Mouse (Mus musculus): Measurements from ENCODE around the gene Tspan8. TPM values are rescaled to one million over a fixed set of nuclear protein-coding genes. Genes with fewer than 3 reads are reported as not detected.

Tspan8 gene
- 113 and 116 TPM in 2 replicates for polyA plus RNA-seq (2014; fragmentation: Nextera tagmentation; extraction: Ambion mirVana)

GRCm38 (mm10) chr10:115816511-115816910 is at the start of gene Tspan8:
TSS of gene Tspan8 (plus strand) at chr10:115816832.
- 0 out of 2 replicates have a peak, but pooled peaks have one; percentile 38 for ATAC-seq (ENCODE audit: insufficient number of reproducible peaks, insufficient read depth, low FRiP score, low read depth)
- no peak within 1 kb of the TSS for H3K9ac ChIP-seq (replicated peaks; ENCODE audit: low read depth, low read length)
- WGBS, result 29% methylated on average over 6 of the region's 6 CpGs

GRCm38 (mm10) chr10:115770032-115770431 is 46.6 kb upstream of the Tspan8 start:
- H3K9ac ChIP-seq (replicated peaks; ENCODE audit: low read depth, low read length), result no peak overlapping the region
- H3K9me3 ChIP-seq (ENCODE audit: control insufficient read depth, low read depth, low read length), result no peaks in the 10 kb centered on the region
- H3K4me2 ChIP-seq (replicated peaks; ENCODE audit: low read depth, low read length), result no peak overlapping the region
- no peak overlapping the region for H3K4me3 ChIP-seq (ENCODE audit: low read depth, low read length)
- ATAC-seq (ENCODE audit: insufficient number of reproducible peaks, insufficient read depth, low FRiP score, low read depth), result no peak
- no peak overlapping the region for H3K27ac ChIP-seq (ENCODE audit: low read length)
- no peaks in the 10 kb centered on the region for H3K36me3 ChIP-seq (ENCODE audit: control insufficient read depth, insufficient read depth, low read length)
- no peaks in the 10 kb centered on the region for H3K27me3 ChIP-seq (ENCODE audit: control insufficient read depth, insufficient read depth, low read length)
- no peaks in the 10 kb centered on the region for H3K4me1 ChIP-seq (ENCODE audit: control insufficient read depth, insufficient read depth, low read length)
- 90% methylated on average over 8 of the region's 8 CpGs for WGBS

More at GRCm38 (mm10) chr10:115816511-115816910, at the start of gene Tspan8:
- H3K27me3 ChIP-seq (ENCODE audit: control insufficient read depth, insufficient read depth, low read length), result no peaks in the 10 kb centered on the region
- H3K4me1 ChIP-seq (ENCODE audit: control insufficient read depth, insufficient read depth, low read length), result 0 out of 2 replicates have a peak, but pooled peaks cover 2% of the 10 kb centered on the region
- peak within 1 kb of the TSS; percentile 52 for H3K27ac ChIP-seq (ENCODE audit: low read length)
- peak within 1 kb of the TSS; percentile 18; the same call in 1 of the 2 replicates for H3K4me2 ChIP-seq (replicated peaks; ENCODE audit: low read depth, low read length)
- no peaks in the 10 kb centered on the region for H3K9me3 ChIP-seq (ENCODE audit: control insufficient read depth, low read depth, low read length)
- H3K4me3 ChIP-seq (ENCODE audit: low read depth, low read length), result peak within 1 kb of the TSS; percentile 21
- H3K36me3 ChIP-seq (ENCODE audit: control insufficient read depth, insufficient read depth, low read length), result no peaks in the 10 kb centered on the region

- Histone ChIP-seq H3K9me3 (ENCODE audit: control insufficient read depth, low read depth, low read length) (no peaks in the 10 kb centered on the region), H3K4me2 (replicated peaks; ENCODE audit: low read depth, low read length) (no peak overlapping the region), H3K27me3 (ENCODE audit: control insufficient read depth, insufficient read depth, low read length) (no peaks in the 10 kb centered on the region), H3K4me3 (ENCODE audit: low read depth, low read length) (no peak overlapping the region), H3K27ac (ENCODE audit: low read length) (no peak overlapping the region), H3K4me1 (ENCODE audit: control insufficient read depth, insufficient read depth, low read length) (peaks cover 3% of the 10 kb centered on the region; the same call in 1 of the 2 replicates), H3K9ac (replicated peaks; ENCODE audit: low read depth, low read length) (no peak overlapping the region), H3K36me3 (ENCODE audit: control insufficient read depth, insufficient read depth, low read length) (no peaks in the 10 kb centered on the region)
- WGBS, result 36% methylated on average over 4 of the region's 4 CpGs
- ATAC-seq (ENCODE audit: insufficient number of reproducible peaks, insufficient read depth, low FRiP score, low read depth), result no peak; the same call in 1 of the 2 replicates
These were observed 42.2 kb upstream of the Tspan8 start for GRCm38 (mm10) chr10:115774451-115774850.

GRCm38 (mm10) chr10:115775945-115776905 is 40.4 kb upstream of the Tspan8 start:
- H3K4me1 ChIP-seq (ENCODE audit: control insufficient read depth, insufficient read depth, low read length), result peaks cover 3% of the 10 kb centered on the region; the same call in 1 of the 2 replicates
- no peaks in the 10 kb centered on the region for H3K9me3 ChIP-seq (ENCODE audit: control insufficient read depth, low read depth, low read length)
- no peaks in the 10 kb centered on the region for H3K27me3 ChIP-seq (ENCODE audit: control insufficient read depth, insufficient read depth, low read length)
- H3K27ac ChIP-seq (ENCODE audit: low read length), result no peak overlapping the region
- H3K4me3 ChIP-seq (ENCODE audit: low read depth, low read length), result no peak overlapping the region
- H3K36me3 ChIP-seq (ENCODE audit: control insufficient read depth, insufficient read depth, low read length), result no peaks in the 10 kb centered on the region
- WGBS, result 35% methylated on average over 17 of the region's 17 CpGs
- no peak for ATAC-seq (ENCODE audit: insufficient number of reproducible peaks, insufficient read depth, low FRiP score, low read depth)
- H3K4me2 ChIP-seq (replicated peaks; ENCODE audit: low read depth, low read length), result no peak overlapping the region
- no peak overlapping the region for H3K9ac ChIP-seq (replicated peaks; ENCODE audit: low read depth, low read length)

GRCm38 (mm10) chr10:115777366-115777765 is 39.3 kb upstream of the Tspan8 start:
- H3K9me3 ChIP-seq (ENCODE audit: control insufficient read depth, low read depth, low read length), result no peaks in the 10 kb centered on the region
- H3K4me2 ChIP-seq (replicated peaks; ENCODE audit: low read depth, low read length), result no peak overlapping the region
- H3K4me1 ChIP-seq (ENCODE audit: control insufficient read depth, insufficient read depth, low read length), result peaks cover 3% of the 10 kb centered on the region; the same call in 1 of the 2 replicates
- WGBS, result 45% methylated on average over 5 of the region's 5 CpGs
- no peaks in the 10 kb centered on the region for H3K27me3 ChIP-seq (ENCODE audit: control insufficient read depth, insufficient read depth, low read length)
- no peak overlapping the region for H3K4me3 ChIP-seq (ENCODE audit: low read depth, low read length)
- H3K9ac ChIP-seq (replicated peaks; ENCODE audit: low read depth, low read length), result no peak overlapping the region
- no peak for ATAC-seq (ENCODE audit: insufficient number of reproducible peaks, insufficient read depth, low FRiP score, low read depth)
- H3K27ac ChIP-seq (ENCODE audit: low read length), result no peak overlapping the region
- H3K36me3 ChIP-seq (ENCODE audit: control insufficient read depth, insufficient read depth, low read length), result no peaks in the 10 kb centered on the region

- no peak for ATAC-seq (ENCODE audit: insufficient number of reproducible peaks, insufficient read depth, low FRiP score, low read depth)
- no peaks in the 10 kb centered on the region for H3K36me3 ChIP-seq (ENCODE audit: control insufficient read depth, insufficient read depth, low read length)
- H3K4me3 ChIP-seq (ENCODE audit: low read depth, low read length), result no peak overlapping the region
- no peak overlapping the region for H3K4me2 ChIP-seq (replicated peaks; ENCODE audit: low read depth, low read length)
- H3K27ac ChIP-seq (ENCODE audit: low read length), result no peak overlapping the region
- H3K4me1 ChIP-seq (ENCODE audit: control insufficient read depth, insufficient read depth, low read length), result peaks cover 3% of the 10 kb centered on the region; the same call in 1 of the 2 replicates
- no peak overlapping the region for H3K9ac ChIP-seq (replicated peaks; ENCODE audit: low read depth, low read length)
- no peaks in the 10 kb centered on the region for H3K9me3 ChIP-seq (ENCODE audit: control insufficient read depth, low read depth, low read length)
- WGBS, result 58% methylated on average over 5 of the region's 5 CpGs
- no peaks in the 10 kb centered on the region for H3K27me3 ChIP-seq (ENCODE audit: control insufficient read depth, insufficient read depth, low read length)
These were observed 38.0 kb upstream of the Tspan8 start for GRCm38 (mm10) chr10:115778624-115779023.

GRCm38 (mm10) chr10:115780239-115781016 is 36.2 kb upstream of the Tspan8 start:
- ATAC-seq (ENCODE audit: insufficient number of reproducible peaks, insufficient read depth, low FRiP score, low read depth), result 0 out of 2 replicates have a peak, but pooled peaks have one; percentile 14
- no peaks in the 10 kb centered on the region for H3K27me3 ChIP-seq (ENCODE audit: control insufficient read depth, insufficient read depth, low read length)
- no peaks in the 10 kb centered on the region for H3K9me3 ChIP-seq (ENCODE audit: control insufficient read depth, low read depth, low read length)
- peaks cover 3% of the 10 kb centered on the region; the same call in 1 of the 2 replicates for H3K4me1 ChIP-seq (ENCODE audit: control insufficient read depth, insufficient read depth, low read length)
- 75% methylated on average over 11 of the region's 11 CpGs for WGBS
- H3K36me3 ChIP-seq (ENCODE audit: control insufficient read depth, insufficient read depth, low read length), result no peaks in the 10 kb centered on the region
- no peak overlapping the region for H3K27ac ChIP-seq (ENCODE audit: low read length)
- no peak overlapping the region for H3K4me3 ChIP-seq (ENCODE audit: low read depth, low read length)
- H3K9ac ChIP-seq (replicated peaks; ENCODE audit: low read depth, low read length), result no peak overlapping the region
- H3K4me2 ChIP-seq (replicated peaks; ENCODE audit: low read depth, low read length), result no peak overlapping the region

GRCm38 (mm10) chr10:115783232-115783631 is 33.4 kb upstream of the Tspan8 start:
- Histone ChIP-seq H3K4me2 (replicated peaks; ENCODE audit: low read depth, low read length) (no peak overlapping the region), H3K4me3 (ENCODE audit: low read depth, low read length) (no peak overlapping the region), H3K36me3 (ENCODE audit: control insufficient read depth, insufficient read depth, low read length) (no peaks in the 10 kb centered on the region), H3K9ac (replicated peaks; ENCODE audit: low read depth, low read length) (no peak overlapping the region), H3K27ac (ENCODE audit: low read length) (no peak overlapping the region), H3K9me3 (ENCODE audit: control insufficient read depth, low read depth, low read length) (no peaks in the 10 kb centered on the region), H3K4me1 (ENCODE audit: control insufficient read depth, insufficient read depth, low read length) (no peaks in the 10 kb centered on the region), H3K27me3 (ENCODE audit: control insufficient read depth, insufficient read depth, low read length) (no peaks in the 10 kb centered on the region)
- ATAC-seq (ENCODE audit: insufficient number of reproducible peaks, insufficient read depth, low FRiP score, low read depth), result no peak
- WGBS, result 50% methylated on average over 2 of the region's 2 CpGs
